Mouse (Mus musculus): ENCODE results near the gene Serpinb2.

DNA sequence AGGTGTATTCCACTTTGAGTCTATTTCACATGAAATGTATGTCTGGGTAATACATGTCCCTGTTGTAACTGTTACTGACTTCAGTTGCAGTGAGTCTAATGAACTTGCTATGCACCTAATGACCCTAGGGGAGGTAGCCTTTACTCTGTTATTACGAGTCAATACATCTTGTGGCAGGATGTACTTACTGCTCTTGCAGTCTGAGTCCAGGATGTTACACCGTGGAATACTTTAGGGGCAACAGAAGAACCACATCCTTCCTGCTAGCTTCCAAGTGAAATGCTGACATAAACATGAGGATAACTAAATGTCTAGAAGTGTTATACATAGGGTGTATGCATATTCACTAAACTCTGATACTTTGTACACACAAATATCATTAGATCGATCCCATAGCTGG is 22.5 kb downstream of the Serpinb2 start:
- TF ChIP-seq CTCF (IDR thresholded peaks at IDR 0.05) (no peak), POLR2A (IDR thresholded peaks at IDR 0.05; ENCODE audit: insufficient read depth, low read depth, low read length) (no peak)

All from heart, adult 2 months (tissue).